Mouse (Mus musculus) WW6 (cell line): Measurements from ENCODE around the gene Ago1.

Source experiments
- DNase-seq: peaks from one replicate; pipeline ENCODE4 v3.0.0-alpha.2; 2013; ENCODE audit warnings: low read depth, low spot score

The Ago1 gene

GRCm38 (mm10) chr4:126412526-126412925 lies 55.9 kb downstream of the Ago1 start:
- no peak for DNase-seq
